Mouse (Mus musculus): ENCODE measurements around the gene Add3. TPM values are rescaled to one million over a fixed set of nuclear protein-coding genes. Genes with fewer than 3 reads are reported as not detected.

The Add3 gene
- total RNA-seq, 4 experiments from 2014 or later: 35.7 to 51.4 (median 39.9) TPM

DNA sequence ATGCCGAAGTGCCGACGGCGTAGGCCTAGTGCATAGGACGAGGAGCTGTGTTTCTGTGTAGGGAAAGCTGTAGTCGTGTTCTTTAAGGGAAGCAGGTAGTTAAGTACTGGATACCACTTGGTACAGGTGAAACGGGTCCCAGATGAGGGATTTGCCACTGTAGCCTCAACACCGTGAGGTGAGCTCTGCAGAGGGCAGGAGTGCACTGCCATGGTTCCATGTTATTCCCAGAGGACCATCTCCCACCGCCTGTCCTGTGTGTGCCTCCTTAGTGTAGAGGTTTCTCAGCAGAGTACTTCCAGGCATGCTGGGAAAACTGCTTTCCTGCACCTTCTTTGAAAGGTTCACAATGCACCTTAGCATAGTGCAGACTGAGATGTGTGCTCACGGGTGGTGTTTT, 26.1 kb downstream of the Add3 start:
- no peak for DNase-seq (ENCODE audit: low spot score)

DNA sequence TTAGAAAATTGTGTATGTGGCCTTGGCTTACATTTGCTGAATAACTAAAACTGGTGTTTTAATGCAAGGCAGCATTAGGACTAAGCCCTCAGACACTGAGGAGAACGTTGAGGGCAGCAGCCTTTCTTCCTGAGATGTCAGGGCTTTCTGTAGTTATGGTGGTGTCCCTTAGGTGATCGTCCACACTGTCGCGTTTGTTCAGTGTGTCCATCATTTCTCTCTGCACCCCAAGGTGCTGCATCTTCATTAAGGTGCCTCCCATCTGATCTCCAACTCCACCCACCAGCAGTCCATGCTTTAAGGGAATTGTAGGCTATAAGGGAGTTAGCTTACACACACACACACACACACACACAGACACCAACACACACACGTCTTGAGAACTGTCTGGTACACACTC, 28.3 kb downstream of the Add3 start:
- no peak for DNase-seq (ENCODE audit: low spot score)

DNA sequence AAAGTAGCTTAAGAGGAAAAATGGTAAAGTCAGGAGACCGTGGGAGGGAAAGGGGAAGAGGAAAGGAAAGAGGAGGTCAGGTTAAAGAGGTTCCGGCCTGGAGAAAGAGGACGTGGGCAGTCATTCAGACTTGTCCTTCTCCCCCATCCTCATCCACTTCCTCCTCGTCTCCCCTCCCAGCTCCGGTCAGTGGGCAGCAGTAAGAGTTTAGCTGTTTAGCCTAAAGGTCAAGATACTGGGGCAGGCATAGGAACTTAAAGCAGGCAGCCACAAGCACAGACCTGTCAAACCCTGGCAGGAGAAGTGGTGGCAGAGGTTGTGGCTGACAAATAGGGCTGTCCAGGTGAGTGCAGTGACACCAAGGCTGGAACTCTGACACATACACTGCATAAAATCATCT, 30.4 kb downstream of the Add3 start:
- DNase-seq (ENCODE audit: low spot score): no peak

DNA sequence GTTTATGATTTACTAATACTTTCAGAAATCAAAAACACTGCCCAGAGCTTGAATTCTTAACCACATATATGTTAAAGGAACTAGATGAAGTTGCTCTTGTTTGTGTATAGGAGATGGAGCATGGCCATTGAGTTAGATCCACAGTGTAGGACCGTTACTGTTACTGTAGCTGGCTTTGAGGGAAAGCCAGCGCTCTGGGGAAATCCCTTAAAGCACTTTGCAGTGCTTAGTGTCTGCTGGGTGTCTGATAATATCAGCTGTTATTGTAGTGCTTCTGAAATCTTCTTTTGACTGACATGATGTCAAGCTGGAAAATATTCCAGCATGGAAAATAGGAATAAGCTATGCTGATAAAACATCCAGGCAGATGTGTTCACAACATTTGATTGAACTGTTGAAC, 33.8 kb downstream of the Add3 start:
- DNase-seq (ENCODE audit: low spot score): no peak

DNA sequence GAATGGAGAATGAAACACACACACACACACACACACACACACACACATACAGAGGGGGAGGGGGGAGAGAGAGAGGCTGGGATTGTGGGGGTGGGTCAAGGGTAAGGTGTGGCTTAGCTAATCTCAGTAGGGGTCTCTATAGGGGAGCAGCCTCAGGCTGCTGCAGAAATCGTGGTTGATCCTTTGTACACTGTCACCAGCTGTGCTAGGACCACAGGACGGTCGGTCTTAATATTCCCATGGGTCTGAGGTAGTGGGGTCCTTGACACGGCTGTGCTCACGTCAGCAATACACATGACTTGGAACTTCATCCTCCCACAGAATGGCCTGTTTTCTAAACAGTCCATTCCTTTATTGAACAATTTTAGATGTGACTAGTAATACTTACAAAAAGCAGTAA, 35.3 kb downstream of the Add3 start:
- DNase-seq (ENCODE audit: low spot score): no peak

DNA sequence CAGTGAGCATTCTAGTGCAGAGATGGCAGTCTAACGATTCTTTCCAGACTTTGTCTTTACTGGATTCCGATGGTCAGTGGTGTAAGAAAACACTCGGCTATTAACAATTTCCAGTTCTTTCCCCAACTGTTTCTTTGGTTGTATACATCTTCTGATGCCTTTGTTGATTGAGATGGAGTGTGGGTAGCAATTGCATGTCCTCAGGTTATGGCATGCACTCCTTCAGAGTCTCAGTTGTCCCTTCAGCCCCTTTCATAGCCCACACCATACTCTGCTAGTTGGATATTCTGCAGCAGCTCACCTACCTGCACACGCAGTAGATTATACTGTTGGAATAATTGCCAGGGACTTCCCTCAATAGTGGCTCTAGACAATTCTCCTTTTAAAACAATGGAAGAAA, 36.3 kb downstream of the Add3 start:
- DNase-seq (ENCODE audit: low spot score): no peak

DNA sequence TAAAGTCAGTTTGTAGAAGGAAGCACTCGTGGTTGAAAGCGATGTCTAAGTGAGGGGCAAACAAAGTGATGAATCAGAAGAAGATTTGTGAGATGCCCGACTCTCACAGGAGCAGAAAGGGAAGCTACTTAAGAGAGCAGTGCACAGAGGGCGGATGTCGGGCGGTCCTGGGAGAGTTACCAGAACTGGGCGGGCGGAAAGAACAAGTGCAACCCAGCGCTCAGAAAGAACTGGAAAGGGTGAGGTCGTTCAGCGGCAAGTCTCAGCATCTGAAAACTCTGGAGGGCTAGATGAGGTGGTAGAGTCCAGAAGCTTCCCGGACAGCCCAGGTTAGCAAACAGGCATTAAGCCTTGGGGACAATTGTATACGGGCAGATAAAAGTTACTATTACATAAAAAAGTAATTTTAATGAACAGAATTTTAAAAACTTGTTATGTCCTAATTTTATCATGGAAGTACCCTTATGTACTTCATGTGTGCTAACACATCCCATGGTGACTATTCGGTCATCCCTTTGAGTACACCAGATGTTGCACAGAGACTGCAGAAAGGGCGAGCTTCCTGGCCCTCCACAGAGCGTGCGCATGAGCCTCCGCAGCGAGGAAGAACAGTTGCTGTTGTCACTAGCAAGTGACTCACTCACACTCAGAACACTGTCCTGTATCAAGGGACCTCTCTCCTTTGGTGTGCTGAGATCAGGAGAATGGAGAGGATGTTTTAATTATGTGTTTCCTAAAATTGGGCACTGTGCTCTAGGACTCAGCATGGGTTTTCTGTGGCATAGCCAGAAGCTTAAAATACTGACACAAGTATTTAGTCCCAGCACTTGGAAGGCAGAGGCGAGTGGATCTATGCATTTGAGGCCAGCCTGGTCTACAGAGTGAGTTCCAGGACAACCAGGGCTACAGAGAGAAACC, 38.6 kb downstream of the Add3 start:
- no peak for DNase-seq (ENCODE audit: low spot score)

DNA sequence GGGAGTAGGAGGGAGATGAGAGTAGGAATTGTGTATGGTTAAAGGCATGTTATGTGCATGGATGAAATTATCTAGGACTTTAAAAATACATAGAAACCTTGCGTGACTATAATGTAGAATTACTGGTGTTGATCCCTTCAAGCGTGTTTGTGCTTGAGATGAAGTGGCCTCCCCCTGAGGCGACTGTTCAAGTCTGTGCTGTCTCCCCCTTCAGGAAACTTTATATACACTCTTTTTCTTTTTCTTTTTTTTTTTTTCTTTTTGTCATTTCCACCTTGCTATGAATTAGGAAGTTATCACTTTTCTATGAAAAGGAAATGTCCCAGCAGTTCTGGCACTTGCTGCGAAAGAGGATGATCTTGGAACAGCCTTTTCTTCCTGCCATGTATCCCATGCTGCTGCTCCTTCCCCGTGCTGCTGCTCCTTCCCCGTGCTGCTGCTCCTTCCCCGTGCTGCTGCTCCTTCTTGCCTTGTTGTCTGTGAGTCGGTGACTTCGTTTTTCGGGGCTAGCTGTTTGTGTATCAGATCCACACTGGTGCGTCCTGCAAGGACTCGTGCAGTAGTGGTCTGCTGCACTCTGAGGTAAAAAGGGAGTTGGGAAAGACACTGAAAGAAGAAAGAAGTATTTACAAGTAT, 40.0 kb downstream of the Add3 start:
- no peak for DNase-seq (ENCODE audit: low spot score)

DNA sequence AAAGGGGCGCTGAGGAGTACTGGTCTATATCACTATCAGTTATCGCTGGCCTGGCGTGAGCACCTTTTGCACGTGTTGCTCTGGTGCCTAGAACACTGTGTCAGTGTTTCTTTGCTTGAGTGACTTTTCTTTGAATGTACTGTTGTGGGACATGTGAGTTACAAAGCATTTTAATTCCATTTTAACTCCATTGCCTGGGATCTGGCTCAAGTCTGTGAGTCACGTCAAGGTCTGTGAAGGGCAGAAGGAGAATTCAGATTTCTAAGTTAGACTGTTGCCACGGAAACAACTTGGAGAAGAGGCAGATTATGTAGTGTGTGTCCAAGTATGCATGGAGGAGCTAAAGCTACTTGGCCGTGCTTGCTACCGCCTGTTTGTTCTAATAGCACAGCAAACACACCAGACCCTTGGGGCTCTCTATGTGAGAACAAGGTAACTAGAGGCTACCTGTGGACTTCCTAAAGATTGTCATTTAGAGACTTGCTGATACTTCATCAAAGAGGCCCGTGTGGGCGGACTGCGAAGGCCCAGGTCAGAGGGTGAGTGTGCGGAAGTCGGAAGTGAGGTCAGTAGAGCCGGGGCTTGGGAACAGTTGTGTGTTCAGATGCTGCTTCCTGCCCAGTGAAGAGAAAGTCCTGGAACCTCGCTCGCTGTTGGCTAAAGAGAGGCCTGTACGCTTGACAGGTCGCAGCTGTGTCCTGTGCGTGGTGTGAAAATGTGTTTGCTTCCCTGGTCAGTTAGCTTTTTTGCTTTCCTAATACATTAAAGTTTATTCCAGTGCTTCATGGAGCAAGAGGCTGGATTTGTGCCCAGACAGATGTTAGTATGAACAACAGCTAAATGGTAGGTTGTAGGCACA, 41.0 kb downstream of the Add3 start:
- peak; percentile 87 for DNase-seq (ENCODE audit: low spot score)

DNA sequence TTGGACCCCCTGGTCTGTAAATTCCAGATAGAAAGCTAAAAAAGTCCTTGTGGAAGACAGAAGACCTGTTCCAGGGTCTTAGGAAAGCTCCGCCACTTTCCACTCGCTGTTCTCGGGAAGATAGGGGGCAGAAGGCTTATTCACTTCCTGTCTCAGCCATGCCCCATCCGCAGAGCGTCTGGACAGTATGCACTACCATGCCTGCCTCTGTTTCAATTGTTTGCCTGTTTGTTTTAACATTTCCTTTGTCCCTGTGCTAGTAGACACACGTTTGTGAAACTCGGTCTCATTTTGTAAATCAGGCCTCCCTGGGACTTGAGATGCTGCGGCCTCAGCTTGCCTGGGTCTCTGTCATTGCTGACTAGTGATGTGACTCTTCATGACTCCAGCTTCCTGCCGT, 43.4 kb downstream of the Add3 start:
- DNase-seq (ENCODE audit: low spot score): no peak

DNA sequence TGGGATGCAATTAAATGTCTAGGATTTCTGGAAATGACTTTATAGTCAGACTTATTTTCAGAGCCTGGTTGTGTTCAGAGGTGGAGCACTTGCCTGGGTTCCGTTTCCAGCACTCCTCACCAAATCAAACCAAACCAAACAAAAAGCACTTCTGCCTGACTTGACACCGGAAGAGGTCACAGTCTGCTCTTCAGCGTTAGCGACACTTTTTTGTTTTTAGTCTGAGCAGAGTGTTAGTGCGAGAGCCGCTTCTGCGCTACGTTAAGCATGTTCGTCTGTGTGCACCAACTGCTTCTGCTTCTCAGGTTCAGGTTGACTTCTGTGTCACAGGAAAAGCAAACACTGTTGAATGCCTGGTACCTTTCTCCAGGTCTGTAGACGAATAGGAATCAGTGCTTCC, 44.0 kb downstream of the Add3 start:
- DNase-seq (ENCODE audit: low spot score): no peak

DNA sequence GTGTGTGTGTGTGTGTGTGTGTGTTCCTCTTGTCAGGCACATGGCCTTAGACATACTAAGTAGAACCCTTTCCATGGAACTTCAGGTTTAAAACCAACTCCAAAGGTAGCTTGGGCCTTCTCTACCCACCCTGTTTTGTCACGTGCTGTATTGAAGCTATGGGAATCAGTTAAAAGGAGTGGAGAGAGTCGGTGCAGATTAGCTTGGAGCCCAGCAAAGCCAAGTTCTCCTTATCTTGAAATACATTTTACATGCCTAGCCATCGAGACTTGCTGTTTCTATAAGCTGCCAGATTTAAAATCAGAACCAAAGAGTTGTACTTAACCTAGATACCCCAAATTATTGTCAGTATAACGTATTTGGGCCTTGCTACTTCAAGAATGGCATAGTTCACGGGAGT, 44.7 kb downstream of the Add3 start:
- no peak for DNase-seq (ENCODE audit: low spot score)

DNA sequence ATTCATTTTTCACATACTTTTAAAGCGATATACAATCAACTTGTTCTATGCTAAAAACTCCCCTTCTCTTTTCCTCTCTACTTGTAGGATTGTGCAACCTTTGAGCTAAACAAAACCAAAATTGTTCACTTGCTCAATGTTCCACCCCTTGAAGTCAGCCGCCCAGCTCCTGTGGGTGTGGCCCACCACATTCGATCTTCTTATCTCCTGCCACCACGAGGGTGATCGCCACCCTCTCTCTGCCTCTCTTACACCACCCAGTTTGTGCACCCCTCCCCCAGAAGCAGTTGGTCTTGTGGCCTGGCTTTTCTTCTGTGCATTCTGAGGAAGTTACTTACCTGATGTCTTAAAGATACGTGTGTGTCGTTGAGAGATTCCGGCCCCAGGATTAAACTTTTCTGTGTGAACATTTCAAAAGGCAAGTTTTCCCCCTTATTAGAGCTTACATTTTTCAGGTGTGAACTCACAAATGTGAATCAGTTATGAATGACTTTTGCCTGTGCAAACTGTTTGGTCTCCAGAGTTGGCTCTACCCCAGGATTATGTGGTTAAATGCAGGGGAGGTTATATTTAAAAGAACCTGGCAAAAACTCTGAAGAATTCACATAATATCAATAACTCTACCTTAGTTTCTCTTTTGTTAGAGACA, 45.4 kb downstream of the Add3 start:
- DNase-seq (ENCODE audit: low spot score): no peak

DNA sequence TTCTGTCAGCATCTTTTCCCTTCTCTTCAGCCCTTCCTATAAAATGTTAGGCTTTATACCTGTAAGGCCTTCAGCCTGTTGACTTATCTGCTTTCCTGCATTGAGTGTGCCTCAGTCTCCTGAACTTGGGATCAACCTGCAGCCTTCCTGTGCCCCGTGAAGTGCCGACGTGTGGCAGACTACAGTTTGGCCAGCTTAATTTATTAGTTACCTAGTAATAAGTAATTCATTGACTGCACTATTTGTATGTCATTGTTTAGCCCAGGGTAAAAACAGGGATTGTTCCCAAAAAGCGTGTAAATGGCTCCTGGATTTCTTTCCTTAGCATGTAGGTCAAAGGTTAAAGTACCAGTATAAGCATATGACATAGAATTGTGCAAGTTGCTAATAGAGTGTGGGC, 46.2 kb downstream of the Add3 start:
- no peak for DNase-seq (ENCODE audit: low spot score)

DNA sequence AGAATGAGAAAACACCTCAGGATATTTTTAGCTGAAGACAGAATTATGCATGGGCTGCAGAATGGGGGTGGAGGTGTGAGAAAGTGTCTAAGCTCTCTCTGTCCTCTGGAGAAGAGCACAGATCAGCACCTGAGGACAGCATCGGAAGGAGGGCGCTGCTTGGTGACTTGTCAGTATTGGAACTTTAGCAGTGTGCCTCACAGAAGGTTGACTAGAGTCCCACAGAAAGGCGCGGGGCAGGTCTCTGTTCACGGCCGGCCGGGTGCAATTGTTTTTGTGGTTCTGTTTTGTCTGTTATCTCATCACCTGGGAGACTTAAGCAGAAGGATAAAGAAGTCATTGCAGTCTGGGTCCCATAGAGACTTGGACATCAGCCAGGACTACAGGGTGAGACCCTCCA, 47.3 kb downstream of the Add3 start:
- DNase-seq (ENCODE audit: low spot score): no peak

DNA sequence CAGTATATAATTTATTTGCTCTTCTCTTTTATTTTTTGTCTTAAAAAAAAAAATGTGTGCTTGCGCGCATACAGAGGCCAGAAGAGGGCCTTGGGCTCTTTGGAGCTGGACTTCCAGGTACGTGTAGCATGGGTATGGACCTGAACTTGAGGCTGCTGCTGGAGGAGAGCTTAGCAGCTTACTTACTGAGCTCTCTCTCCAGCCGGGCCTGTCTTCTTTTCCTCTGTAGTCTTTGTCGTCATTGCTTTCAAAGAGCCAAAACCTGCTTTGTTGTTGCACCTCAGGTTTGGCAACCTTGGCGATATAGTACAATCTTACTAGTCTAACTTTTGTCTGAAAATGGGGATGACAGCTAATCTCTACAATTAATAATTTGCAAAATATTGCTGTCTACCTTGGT, 47.9 kb downstream of the Add3 start:
- no peak for DNase-seq (ENCODE audit: low spot score)

DNA sequence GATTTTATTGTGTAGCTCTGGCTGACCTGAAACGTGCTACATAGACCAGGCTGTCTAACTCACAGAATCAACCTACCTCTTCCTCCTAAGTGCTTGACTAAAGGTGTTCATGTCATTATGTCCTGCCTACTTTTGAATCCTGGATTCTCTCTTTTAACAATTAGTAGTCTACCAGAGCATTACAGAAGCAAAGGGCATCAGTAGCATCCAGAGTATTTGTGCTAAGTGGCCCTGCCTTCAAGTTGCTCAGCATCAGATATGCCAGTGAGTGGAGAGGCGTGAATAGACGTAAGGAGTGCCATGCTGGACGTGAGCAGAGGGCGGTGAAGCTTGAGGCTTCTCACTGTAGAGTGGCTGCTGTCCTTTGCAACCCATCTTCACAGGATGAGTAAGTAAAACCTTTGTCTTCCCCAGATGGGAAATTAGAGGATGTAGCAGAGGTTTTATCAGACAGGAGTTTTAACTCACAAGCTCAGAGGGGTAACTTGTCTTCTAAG, 48.5 kb downstream of the Add3 start:
- DNase-seq (ENCODE audit: low spot score): no peak

DNA sequence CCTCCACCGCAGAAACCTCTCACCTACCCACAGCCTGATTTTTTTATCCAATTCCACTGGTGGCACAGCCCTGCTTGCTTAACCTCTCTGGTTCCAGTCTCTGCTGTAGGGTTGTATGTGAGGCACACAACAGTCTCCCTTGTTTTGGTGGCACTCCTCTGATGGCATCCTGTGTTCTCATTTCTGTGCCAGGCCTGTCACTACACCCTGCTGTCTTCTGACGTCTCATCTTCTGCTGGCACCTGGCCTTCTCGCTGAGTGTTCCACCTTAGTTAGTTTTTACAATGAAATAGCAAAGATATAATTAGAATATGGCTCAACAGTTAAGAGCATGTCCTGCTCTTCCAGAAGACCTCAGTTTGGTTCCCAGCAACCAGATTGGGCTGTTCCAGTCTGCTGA, 49.5 kb downstream of the Add3 start:
- no peak for DNase-seq (ENCODE audit: low spot score)

DNA sequence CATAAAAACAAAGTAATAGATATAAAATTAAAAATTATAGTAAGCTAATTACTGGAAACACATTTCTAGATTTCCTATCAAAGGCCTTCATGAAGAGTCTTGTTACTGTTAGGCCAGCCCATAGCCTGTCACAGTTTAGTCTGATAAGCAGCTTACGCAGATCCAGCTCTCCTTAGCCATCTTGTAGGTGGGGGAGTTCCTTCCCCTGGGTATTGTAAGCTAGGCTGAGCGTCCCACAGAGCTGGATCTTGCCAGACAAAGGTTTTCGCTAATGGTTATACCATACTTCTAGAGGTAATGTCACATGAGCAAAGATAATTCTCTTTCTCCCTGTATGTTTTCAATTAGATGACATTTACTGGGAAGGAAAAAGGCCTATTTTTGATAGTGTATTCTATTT, 50.0 kb downstream of the Add3 start:
- no peak for DNase-seq (ENCODE audit: low spot score)

DNA sequence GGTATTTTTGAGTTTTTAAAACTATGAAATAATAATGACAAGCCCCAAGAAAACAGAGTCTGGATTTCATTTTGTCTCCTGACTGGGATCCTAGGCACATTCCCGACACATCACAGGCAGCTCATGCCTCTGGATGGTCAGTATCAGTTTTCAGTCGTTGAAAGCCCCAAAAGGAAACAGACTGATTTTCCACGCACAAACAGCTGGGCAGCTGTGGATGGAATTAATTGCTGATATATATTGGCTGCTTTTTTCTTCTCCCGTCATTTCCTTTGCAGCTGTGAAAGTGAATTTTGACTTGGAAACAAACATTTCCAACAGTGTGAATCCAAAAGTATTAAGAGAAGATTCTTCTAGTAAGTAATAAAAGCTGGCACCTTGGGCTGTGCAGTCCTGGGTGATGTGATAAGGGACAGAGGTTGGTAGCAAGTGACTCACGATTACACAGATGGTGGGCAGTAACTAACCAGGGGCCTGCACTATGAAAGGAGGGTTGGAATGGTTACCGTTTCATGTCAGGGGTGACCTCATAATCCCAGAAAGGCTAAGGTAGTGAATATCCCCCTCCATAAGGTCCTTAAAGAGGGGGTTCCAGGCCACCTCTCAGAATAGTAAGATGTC, 51.7 kb downstream of the Add3 start:
- no peak for DNase-seq (ENCODE audit: low spot score)

DNA sequence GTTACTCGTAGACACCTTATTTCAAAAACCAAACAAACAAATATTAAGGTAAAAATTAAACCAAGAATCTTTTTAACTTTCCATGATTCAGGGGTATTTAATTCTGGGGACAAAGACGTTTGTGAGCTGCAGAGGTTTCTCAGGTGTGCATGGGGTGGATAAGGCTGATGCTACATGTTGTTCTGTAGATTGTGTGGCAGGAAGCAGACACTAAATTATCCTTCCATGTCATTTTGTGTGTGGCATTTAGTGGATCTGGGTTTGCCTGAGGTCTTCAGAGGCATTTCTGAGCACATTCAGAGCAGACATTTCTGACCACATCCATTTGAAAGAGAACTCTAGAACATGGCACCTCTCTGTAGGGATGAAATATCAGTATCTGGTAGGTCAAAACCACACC, 52.9 kb downstream of the Add3 start:
- no peak for DNase-seq (ENCODE audit: low spot score)

Measured in heart, adult 8-10 months (tissue).